Mouse (Mus musculus) cerebellum, adult 9-10 months (tissue): ENCODE data around the gene 9530077C05Rik.
"Not testable (repeated sequence)": the region's sequence is repeated elsewhere in the genome, so short reads cannot be mapped to it uniquely, and the experiment has no call there.

Experiments used
- DNase-seq: peaks from one replicate; pipeline ENCODE4 v3.0.0; 2022

The 9530077C05Rik gene

GRCm38 (mm10) chr9:22411002-22411857 lies at the start of gene 9530077C05Rik:
Gene 9530077C05Rik, plus strand, starts transcription at chr9:22411513.
- DNase-seq: peak; percentile 99

DNA sequence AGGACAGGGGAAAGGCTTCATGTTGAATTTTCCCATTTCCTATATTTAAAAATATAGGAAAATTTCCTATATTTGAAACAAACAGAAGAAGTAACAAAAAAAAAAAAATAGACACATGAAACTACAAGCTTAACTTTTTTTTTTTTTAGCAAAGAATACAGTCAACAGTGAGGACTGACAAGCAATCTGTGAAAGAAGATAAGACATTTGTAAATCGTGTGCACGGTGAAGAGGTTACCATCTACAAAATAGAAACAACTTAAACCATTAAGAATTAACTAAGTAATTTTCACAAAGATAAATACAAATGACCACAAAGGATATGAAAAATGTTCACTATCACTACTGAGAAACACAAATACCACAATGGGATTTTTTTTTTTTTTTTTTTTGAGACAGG lies 45.1 kb upstream of the 9530077C05Rik start:
- no peak for DNase-seq

DNA sequence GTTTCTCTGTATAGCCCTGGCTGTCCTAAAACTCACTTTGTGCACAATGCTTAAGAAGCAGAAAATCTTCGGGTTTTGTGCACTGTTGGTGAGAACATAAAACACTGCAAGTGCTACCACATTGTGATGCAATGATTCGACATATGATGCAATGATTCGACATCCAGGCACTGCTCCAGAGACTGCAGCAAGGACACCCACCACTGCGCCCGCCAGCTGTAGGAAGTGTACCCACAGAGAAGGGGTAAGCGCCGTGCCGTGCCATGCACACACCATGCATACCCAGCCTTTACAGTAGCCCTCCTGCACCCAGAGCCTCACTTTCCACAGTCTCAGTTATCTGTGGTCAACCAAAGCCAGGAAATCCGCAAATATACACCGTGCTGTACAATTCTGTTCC lies 44.7 kb upstream of the 9530077C05Rik start:
- no peak for DNase-seq

DNA sequence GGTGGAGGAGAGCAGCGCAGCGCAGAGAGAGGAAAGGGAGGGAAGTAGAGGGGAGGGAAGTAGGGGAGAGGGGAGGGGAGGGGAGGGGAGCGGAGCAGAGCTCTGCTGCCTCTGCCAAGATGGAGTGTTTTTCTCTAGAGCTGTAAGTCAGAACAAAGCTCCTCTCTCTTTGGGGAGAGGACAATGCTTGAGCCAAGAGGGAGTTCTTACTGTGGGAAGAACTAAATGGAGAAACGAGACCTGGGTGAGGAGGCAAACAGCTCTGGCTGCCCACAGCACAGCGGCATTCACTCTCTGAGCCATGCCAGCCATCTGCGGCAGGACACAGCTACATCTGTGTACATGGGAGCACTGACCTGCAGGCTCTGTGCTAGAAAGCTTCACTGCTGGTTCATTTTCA lies 43.3 kb upstream of the 9530077C05Rik start:
- no peak for DNase-seq

GRCm38 (mm10) chr9:22372760-22373159 lies 38.6 kb upstream of the 9530077C05Rik start:
- DNase-seq: no peak

DNA sequence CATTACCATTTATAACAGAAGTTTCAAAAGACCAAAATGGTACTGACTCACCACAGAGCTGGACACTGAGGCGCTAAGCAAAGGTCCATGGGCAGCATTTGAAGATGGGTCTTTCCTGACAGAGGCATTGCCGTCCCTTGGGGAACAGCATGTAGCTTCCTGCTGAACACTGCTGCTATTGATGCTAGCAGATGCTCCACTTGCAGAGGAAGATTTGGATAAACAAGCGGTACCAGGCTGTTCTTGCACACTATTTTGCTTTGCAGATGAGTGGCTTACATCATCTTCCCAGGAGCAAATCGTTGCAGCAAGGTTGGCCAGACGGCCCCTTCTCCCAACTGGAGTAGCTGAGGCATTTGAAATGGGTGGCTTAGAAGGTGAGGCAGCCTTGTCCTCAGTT lies 35.2 kb upstream of the 9530077C05Rik start:
- peak; percentile 5 for DNase-seq

- DNase-seq: no peak
These were observed 25.4 kb upstream of the 9530077C05Rik start for GRCm38 (mm10) chr9:22385890-22386289.

DNA sequence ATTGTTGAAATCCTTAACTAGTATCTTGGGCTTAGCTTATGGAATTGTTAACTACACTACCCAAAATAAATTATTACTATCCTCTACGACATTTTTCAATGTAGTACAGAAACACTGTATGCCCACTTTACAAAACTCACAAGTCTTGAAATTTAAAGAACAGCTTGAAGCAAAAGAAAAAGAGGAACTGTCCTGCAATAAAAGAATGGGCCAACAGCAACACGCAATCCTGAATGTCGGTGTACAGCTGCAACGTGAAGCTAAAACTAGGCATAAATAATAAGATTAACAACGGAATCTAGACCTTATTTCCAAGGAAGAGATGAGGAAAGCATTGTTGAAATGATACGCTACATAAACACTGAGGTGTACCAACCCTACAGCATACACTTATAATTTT lies 23.4 kb upstream of the 9530077C05Rik start:
- no peak for DNase-seq

- DNase-seq: no peak
These were observed 22.8 kb upstream of the 9530077C05Rik start for GRCm38 (mm10) chr9:22388401-22388980.

GRCm38 (mm10) chr9:22389021-22389476 lies 22.3 kb upstream of the 9530077C05Rik start, which contains the start of gene Anln:
Gene Anln, minus strand, starts transcription at chr9:22389188.
- DNase-seq: peak; percentile 79

DNA sequence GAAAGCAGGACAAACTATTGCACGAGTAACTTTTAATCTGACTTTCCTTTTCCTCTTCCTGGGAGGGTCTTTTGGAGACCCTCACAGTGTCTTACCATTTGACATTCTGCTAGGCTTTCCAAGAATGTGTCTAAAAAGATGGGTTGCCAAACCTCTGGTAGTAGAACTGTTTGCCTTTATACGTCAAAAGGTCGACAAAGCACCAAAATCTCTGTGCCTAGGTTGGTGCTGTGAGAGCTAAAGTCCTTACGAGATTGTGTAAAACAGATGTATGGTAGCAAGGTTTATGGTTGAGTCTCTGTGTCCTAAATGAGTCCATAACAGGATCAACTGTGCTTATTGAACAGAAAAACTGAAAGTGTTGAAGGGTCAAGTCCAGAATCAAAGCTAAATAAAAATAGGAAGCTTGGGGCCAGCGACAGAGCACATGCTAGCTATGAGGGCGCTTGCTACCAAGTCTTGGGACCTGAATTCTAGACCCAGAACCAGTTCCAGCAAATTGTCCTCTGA lies 21.5 kb upstream of the 9530077C05Rik start:
- DNase-seq: no peak

- DNase-seq: no peak
These were observed 20.9 kb upstream of the 9530077C05Rik start for GRCm38 (mm10) chr9:22390390-22390789.

GRCm38 (mm10) chr9:22394725-22395124 lies 16.6 kb upstream of the 9530077C05Rik start:
- DNase-seq: no peak

GRCm38 (mm10) chr9:22399021-22399420 lies 12.3 kb upstream of the 9530077C05Rik start:
- no peak for DNase-seq

GRCm38 (mm10) chr9:22402001-22402400 lies 9.3 kb upstream of the 9530077C05Rik start:
- DNase-seq: no peak

DNA sequence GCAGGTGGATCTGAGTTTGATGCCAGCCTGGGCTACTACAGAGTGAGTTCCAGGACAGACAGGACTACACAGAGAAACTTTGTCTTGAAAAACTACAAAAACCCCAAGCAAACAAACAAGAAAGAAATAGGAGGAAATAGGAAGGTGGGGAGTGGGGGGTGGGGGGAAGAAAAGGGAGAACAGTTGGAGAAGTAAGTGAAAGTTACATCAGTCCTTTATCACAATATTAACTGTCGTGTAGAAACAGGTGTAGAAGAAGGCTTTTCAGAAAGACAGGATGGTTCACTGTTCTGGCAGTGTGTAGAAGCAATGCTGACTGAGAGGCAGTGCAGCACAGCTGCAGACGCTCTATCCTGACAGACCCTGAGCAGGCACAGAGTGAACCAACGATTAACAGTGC lies 8.3 kb upstream of the 9530077C05Rik start:
- no peak for DNase-seq

- not testable (repeated sequence) for DNase-seq
These were observed 7.8 kb upstream of the 9530077C05Rik start for GRCm38 (mm10) chr9:22403501-22403900.

- DNase-seq: no peak
These were observed 5.9 kb upstream of the 9530077C05Rik start for GRCm38 (mm10) chr9:22405414-22405813.

GRCm38 (mm10) chr9:22407633-22408032 lies 3.7 kb upstream of the 9530077C05Rik start:
- not testable (repeated sequence) for DNase-seq

DNA sequence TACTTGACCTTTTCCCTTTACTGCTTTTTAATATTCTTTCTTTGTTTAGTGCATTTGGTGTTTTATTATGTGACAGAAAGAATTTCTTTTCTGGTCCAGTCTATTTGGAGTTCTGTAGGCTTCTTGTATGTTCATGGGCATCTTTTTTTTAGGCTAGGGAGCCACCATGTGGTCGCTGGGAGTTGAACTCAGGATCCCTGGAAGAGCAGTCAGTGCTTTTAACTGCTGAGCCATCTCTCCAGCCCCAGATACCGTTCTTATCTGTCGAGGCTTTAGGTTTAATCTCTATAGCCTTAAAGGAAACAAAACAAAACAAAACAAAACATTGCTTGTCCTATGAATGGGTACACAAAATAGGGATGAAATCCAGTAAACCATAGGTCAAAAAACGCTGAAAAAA lies 3.0 kb upstream of the 9530077C05Rik start:
- not testable (repeated sequence) for DNase-seq

DNA sequence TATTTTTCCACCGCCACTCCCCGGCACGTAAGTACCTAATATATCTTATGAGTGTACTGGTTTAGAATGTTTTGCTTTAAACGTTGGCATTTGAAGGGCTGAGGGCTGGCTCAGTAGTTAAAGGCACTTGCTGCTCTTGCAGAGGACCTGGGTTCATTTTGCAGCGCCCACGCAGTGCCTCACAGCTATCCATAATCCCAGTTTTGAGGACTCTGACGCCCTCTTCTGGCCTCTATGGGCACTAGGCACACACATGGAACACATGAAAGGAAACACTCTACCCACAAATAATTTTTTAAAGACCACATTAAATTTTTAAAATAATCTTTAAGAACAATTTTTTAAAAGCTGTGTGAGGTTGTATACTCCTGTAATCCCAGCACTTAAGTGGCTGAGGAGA lies 1.8 kb upstream of the 9530077C05Rik start:
- no peak for DNase-seq

DNA sequence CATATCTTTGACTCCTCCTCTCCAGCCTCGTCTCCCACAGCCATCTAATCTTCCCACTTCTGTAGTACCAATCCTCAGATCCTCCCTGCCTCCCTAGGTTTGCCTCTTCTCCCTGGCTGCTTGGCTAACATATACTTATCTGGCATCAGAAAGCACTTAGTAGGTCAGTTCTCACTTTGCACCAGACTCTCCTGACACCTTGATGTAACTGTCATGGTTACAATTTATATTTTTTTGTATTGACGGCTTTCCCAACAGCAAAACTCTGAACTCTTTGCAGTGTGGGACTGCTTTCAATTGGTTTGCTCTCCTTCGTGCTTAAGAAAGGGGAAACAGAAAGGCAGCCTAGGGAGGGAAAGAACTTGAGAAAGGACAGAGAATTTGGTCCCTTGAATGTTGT lies 4.9 kb downstream of the 9530077C05Rik start:
- no peak for DNase-seq

GRCm38 (mm10) chr9:22417547-22417946 lies 6.2 kb downstream of the 9530077C05Rik start:
- no peak for DNase-seq

DNA sequence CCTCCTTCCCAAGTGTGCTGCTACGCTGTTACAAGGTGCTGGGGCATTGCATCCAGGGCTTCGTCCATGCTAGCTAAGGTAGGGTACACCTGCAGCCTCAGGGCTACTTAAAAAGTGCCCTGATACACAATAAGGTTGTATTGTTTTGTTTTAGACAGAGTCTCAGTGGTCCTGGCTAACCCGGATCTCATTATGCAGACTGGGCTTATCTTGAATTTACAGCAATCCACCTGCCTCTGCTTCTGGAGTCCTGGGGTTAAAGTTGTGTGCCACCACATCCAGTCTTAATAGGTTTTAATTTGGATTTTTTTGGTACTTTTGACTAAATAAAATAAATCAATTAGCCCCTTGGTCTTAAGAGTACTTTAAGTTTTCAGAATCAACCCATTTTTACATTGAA lies 8.6 kb downstream of the 9530077C05Rik start:
- DNase-seq: no peak
